Mouse (Mus musculus): ENCODE data around the gene Rhd. TPM values are rescaled to one million over a fixed set of nuclear protein-coding genes. Genes with fewer than 3 reads are reported as not detected.

Gene Rhd
- total RNA-seq (2023): not detected

DNA sequence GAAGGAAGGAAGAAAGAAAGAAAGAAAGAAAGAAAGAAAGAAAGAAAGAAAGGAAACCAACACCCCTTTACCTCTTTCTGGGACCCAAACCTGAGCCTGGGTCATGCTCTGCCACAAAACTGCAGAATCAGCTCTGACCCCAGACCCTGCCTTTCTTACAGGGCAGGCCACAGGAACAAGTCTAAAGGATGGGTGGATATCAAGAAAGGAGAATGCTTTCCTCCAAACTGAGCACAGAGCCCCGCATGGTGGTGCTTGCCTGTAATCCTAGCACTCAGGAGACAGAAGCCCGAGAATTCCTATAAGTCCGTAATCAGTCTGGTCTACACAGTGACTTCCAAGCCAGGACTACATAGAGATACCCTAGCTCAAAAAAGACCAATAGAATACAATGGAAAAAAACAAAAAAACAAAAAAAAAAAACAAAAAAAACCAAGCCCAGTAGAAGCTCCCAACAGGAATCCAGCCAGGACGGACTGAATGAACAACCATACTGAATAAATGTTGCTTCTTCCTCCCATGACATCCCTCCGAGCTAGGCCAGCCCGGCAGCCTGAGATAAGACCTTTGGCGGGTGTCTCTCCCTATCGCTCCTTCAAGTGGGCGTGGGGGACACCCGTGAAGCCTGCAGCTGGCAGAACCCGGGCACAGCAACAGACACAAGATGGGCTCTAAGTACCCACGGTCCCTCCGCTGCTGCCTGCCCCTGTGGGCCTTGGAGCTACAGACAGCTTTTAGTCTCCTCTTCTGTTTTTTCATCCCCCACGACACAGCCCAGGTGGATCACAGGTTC, at the start of gene Rhd:
Rhd (plus strand) TSS at position 600 of the 793 bp plus-strand sequence.

DNA sequence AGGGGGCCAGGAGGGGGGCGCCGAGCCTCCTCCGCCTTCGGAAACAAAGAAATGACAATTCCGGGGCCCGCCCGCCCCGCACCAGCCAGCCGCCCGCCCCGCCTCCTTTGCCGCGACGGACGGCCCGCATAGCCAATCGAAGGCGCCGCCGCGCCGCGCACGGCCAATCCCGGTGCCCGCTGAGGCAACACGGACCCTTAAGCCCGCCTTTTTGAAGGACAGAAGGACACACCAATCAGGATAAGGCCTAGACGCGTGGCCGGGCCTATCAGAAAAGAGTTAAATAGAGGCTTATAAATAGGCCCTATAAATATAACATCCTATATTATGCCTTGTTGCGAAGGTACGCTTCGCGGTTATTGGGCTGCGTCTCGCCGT, 11.1 kb upstream of the Rhd start, which contains the start of gene Maco1:
Maco1 (minus strand) TSS at position 87 of the 378 bp plus-strand sequence.

DNA sequence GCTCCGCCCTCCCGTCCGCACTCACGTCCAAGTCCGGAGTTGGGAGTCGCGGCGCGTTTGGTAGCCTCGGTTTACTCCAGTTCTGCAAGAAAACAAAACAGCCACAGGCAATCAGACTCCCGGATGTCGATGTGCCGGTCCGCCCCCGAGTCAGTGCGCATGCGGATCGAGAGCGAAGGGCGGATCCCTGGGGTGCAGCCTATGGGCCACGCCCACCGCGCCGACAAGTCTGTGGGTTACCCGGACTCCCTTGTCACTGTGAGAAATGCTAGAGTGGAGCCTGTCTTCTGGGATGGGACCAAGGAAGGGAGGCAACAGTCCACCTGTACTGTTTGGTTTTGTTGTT, 50.5 kb downstream of the Rhd start, which contains the start of gene Tmem50a:
Tmem50a (minus strand) TSS at position 161 of the 346 bp plus-strand sequence.

DNA sequence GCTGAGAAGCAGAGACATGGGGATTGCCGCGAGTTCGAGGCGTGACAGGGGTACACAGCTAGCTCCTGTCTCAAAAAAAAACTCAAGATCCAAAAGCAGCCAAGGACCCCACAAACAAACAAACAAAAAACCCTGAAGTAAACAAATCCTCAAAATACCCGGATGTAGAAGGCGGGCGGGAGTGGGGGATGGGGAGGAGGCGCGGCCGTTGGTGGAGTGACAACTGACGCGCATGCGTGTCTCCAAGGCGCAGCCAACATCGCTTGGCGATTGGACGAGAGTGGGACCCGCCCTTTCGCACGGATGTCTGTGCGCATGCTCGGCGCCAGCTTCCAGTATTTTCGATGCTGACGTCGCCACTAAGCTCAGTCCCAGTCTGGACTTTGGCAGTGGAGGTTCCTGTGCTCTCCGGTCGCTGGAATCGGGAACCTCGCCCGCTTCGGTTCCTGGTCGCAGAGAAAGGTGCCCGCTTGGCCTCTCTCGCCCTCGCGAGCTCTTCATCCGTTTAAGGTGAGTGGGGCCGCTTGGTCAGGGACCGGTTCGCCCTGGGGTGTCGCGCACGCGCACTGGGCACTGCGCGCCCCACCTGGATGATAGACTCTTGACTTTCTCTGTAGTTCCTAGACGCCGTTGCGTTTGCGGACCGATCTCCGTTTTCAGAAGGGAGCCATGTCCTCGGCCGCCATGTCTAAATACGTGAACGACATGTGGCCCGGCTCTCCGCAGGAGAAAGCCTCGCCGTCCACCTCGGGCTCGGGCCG, 59.1 kb downstream of the Rhd start, which contains the start of gene Rsrp1:
Rsrp1 (plus strand) TSS at position 335 of the 761 bp plus-strand sequence.

DNA sequence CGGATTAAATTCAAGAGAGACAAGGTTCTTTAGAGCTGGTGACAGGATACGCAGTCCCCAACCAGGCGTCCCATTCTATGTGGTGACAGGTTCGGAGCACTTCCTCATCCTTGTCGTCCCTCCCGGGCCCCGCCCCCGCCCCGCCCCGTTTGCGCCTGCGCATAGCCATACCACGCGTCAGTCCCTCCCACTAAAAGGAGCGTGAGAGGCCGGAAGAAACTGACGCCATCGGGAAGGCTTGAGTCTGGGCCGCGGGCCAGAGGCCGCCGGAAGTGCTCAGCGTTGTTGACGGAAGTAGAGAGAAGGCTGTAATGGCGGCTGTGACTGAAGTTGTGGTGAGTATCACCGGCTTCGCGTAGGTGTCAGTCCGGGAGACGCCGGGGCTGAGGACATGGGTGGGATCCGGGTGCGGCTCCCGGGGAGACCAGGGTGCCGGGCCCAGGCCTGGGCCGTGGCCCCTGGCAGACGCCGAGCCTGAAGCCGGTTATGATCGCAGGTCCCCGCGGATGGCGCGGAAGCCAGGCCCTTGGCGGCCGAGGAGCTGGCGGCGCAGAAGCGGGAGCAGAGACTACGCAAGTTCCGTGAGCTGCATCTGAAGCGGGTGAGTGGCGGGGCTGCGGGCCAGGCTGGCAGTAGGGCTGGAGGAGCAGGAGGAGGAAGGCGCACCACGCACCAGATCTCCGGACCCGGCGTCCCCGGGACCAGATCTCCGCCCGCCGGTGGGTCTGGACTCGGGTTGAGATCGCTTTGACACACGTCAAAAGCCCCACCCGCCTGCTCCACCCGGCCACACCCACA, 66.5 kb downstream of the Rhd start, which contains the start of gene Syf2:
Syf2 (plus strand) TSS at position 215 of the 798 bp plus-strand sequence.

Other genes with a start within 250 kb of the Rhd start
- gene Man1c1, start 160.2 kb upstream of the Rhd start, total RNA-seq (2023): 9.1 TPM
- gene Ldlrap1, start 96.5 kb upstream of the Rhd start, total RNA-seq (2023): 130 TPM
- 32.0 TPM for gene Maco1, start 11.2 kb upstream of the Rhd start, total RNA-seq (2023)
- 175 TPM for gene Tmem50a, start 50.5 kb downstream of the Rhd start, total RNA-seq (2023)
- 452 TPM for gene Rsrp1, start 59.1 kb downstream of the Rhd start, total RNA-seq (2023)
- 235 TPM for gene Syf2, start 66.4 kb downstream of the Rhd start, total RNA-seq (2023)

All from CD4-positive naive resting alpha-beta T cell, adult 57 days (primary cell).